Mouse (Mus musculus) adrenal gland, adult 2 months (tissue): Measurements from ENCODE around the gene Stc2. TPM values are rescaled to one million over a fixed set of nuclear protein-coding genes. Genes with fewer than 3 reads are reported as not detected.

ENCODE experiments used
- DNase-seq: peaks from one replicate; pipeline ENCODE4 v3.0.0; 2021
- long read RNA-seq: library from polyadenylated mRNA; stranded (forward); transcript quantifications from one replicate; pipeline ENCODE4 v2.0.0, GENCODE M21; 2021
- polyA plus RNA-seq: library from polyadenylated mRNA; depleted of rRNA; stranded (reverse); fragments of >200 nt; gene quantifications from 2 replicates; pipeline ENCODE4 v1.2.3, GENCODE M21; 2012; rRNA removed
- total RNA-seq, 2 experiments: library from RNA; stranded (reverse); gene quantifications; 2 replicates each; pipeline ENCODE4 v1.2.3; 2021

The Stc2 gene
- 1 to 10 TPM in 1 of 2 experiments, under 1 TPM in 1; 0.63 to 1.2 TPM for total RNA-seq
- 0.30 and 0.39 TPM in 2 replicates for polyA plus RNA-seq
- long read RNA-seq, partial matches to known transcripts: 0 of 2 reads
- long read RNA-seq, other reads (novel, unspliced or antisense): 0 of 2 reads

GRCm38 (mm10) chr11:31369648-31370286 lies at the start of gene Stc2:
Gene Stc2 (minus strand): TSS chr11:31370074.
- DNase-seq: peak; percentile 70

DNA sequence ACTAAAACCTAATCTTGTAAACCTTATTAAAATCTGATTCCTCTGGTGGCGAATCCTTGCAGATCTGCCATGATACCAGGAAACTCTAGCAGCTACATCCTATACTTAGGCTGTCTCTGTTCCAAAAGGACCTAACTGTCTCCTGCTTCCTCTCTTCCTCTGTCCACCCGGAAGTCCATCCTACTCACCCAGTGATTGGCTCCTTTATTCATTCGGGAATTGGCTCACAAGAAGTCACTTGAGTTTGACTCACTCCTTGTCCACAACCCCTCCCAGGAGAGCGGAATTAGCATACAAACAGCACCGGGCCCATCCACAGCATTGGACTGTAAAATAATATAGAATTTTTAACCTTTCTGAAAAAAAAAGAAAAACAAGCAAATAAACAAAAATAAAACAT lies 47.2 kb upstream of the Stc2 start:
- DNase-seq: no peak

DNA sequence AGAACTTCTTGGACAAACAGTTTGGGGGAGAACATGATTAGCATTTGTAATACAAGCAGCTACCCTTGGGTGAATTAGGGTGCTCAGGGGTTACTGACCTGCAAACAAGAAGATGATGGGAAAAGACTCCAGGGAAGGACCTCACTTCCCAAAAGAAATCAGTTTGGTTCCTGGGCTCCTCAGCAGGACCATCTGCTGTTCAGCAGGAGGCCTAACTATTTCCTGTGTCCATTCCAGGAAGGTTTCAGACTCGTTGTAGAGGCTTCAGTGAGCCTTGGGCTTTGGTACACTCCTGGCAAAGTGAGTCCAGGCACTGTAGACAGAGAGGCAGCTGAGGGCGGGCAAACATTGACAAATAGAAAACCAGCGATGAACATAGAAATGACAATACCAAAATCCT lies 42.5 kb upstream of the Stc2 start:
- DNase-seq: no peak

DNA sequence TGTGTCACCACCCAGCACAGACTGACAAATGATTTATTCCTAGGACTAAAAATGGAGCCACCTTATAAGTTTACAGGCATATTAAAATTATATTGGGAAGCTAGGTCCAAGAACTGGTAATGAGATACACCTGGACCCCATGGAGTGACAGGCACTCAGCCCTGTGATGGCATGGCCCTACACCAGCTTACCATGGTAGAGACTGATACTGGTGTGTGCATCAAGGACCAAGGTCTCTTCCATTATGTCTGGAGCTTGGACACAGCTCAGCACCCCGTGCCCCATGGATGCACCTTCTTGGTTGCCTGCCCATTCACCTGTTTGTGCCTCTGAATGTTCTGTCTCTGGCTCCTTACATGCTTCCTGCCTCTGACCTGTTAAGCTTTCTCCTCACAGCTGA lies 36.9 kb upstream of the Stc2 start:
- no peak for DNase-seq

DNA sequence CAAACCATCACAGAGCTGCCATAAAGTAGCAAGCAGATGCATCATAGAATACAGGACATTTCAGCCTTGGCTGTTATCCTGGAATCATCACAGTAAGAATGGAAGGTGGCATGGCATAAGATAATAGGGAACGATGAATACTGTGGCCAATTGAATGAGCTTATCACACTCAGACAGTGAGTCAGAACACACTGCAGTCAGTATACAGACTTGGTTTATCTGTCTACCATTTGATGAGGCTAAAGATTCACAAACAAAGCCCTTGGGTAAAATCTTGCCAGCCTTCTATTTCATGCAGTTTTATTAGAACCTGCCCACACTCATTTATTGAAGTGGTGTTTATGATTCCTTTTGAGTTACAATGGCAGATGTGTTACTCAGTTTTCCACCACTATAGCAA lies 33.2 kb upstream of the Stc2 start:
- no peak for DNase-seq

- no peak for DNase-seq
These were observed 28.7 kb upstream of the Stc2 start for GRCm38 (mm10) chr11:31398604-31399003.

- DNase-seq: no peak
These were observed 27.0 kb upstream of the Stc2 start for GRCm38 (mm10) chr11:31396638-31397417.

DNA sequence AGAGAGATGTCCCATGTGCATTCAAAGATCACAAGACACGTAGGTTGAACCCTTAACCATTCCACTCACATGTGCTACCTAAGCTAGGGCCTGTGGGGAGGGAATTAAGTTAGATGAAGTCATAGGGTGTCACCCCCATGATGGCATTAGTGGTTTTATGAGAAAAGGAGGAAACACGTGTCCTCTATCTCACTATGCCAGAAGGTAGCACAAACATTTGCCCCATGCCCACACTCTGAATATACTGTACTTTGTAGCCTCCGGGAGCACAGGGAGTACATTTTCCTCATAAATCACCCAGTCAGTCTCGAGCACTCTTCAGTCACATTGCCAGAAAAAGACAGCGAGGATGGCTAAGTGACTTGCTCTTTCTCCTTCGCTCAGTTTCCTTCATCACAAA lies 24.2 kb upstream of the Stc2 start:
- no peak for DNase-seq

GRCm38 (mm10) chr11:31392340-31392739 lies 22.5 kb upstream of the Stc2 start:
- DNase-seq: no peak

DNA sequence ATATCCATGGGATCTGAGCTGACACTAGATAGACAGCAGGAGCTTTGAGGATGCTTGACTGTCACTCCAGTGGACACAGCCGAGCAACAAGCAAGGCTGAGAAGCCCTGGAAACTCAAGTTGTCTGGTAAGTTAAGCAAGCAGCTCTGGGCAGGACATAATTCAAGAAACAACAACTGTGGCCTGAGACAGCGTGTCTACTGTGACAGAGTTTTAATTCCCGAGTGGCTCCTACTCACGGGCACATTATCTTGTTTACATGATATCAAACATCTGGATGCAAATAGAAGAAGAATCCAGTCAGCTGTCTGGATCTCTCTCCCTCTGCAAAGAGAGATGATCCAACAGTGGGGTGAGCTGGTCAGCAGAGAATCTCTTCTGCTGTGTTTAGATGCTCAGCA lies 19.0 kb upstream of the Stc2 start:
- DNase-seq: no peak

DNA sequence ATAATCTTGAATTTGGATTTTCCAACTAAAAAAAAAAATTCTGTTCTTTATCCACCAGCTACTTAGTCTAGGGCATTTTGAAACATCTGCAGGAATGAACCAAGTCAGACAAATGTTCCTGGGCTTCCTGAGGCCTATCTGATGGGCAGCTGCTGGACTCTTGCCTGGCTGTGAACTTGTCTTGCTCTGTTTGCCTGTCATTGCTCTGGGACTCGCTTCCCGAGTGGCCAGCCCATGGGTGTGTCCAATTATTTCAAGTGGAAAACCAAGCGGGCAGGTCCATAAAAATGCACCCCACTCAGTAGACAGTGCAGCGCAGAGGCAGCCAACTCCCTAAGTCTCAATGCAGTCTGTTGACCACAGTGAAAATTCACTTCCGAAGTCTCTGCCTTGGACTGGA lies 17.7 kb upstream of the Stc2 start:
- DNase-seq: no peak

DNA sequence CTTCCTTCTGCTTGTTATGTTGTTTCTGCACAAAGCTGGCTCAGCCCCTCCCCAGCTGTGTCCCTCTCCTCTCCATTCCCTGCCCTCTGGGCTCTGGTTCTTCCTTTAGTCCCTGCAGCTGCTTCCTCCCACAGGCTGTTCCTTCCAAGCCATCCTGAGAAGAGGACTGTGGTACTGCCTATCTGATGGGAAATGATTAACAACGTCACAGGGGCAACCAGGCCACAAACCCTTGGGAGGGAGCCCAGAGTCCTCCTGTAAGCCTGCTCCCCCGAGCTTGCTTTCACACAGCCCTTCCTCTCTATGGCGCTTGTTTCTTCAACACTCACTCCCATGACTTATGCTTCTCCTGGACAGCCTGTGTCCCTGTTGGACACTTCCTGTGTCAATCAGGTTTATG lies 16.7 kb upstream of the Stc2 start:
- DNase-seq: no peak

DNA sequence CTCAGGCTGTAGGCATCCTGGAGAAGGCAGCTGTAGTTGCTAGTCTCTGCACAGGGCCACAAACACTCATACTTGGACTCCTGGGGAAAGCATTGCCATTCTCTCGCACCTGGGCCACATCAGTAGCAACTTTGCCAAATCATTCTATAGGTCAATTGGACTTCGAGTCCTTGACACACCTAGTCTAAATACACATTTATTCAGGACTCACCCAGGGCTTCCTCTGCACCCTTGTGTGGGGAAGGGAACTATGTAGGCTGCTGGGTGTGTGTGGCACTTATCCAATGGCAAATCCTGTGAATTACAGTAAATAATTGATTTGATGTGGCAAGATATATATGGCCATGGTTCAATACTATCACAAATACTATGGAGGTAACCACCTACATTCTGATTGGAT lies 14.1 kb upstream of the Stc2 start:
- no peak for DNase-seq

GRCm38 (mm10) chr11:31382145-31382544 lies 12.3 kb upstream of the Stc2 start:
- no peak for DNase-seq

DNA sequence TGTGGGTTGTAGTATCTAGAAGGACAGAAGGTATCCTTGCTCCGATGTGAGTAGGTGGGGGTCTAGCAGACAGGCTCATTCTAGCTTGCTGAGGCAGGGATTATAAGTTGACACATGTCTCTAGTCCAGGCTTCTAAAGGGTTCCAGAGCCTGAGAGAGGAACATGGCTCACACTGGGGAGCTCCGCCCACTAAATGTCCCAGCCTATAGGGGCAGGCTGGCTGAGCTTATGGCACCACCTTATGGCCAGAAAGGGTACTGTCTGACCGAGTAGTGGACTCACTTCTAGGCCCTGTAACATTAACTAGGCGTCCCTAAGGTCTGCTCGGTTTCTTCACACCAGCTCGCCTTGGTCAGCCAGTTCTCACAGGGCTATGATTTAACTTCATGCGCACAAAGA lies 3.6 kb upstream of the Stc2 start:
- DNase-seq: peak; percentile 45

DNA sequence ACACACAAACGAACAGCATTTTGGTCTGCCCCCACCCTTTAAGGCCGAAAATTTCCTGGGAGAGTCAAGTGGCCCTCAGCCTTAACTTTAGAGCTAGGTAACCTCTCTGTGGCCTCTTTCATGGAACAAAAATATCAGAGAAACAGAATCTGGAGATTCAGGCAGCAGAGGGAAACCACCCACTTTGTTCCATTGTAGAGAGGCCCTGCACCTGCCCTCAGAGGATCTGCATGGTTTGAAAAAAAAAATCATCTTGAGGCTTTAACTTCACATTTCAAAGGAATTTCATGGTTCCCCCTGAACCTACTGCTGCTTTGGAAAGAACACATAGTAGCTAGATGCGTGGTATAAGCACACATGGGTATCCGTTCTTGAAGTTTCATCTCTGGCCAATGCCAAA lies 2.3 kb upstream of the Stc2 start:
- DNase-seq: no peak

- no peak for DNase-seq
These were observed 1.5 kb upstream of the Stc2 start for GRCm38 (mm10) chr11:31371256-31371838.

DNA sequence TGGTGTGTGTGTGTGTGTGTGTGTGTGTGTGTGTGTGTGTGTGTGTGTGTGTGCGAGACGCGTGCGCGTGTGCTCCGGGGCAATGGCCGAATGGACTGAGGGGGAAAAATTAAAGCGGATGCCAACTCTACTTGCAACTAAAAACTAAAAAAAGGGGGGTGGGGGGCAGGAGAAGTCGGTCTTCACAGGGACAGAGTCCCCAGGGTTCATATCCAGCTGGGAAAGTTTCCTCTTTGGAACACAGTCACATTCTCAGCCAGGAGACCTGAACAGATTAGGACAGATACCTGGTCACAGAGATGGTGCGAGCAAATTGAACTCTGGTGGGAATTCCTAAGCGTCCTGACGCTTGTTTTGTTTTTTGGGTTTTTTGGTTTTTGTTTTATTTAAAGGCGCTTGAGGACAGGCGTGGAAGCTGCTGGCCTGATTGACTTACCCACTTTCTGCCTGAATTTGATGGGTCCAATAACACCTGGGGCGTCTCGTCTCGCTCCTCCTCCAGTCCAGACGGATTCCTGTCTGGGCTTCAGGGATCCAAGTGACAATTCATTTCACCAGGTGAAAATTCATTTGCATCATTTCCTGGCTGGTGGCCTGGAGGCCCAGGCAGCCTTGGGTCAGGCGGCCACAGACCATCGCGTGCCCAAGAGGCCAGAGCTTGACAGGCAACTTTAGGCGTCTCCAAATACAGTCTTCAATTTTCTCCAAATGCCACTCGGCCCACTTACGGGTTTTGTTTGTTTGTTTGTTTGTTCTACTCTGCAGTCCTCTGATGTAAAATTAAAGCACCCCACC lies 759 bp upstream of the Stc2 start:
- no peak for DNase-seq

- DNase-seq: peak; percentile 78
These were observed 768 bp downstream of the Stc2 start for GRCm38 (mm10) chr11:31368965-31369647.

DNA sequence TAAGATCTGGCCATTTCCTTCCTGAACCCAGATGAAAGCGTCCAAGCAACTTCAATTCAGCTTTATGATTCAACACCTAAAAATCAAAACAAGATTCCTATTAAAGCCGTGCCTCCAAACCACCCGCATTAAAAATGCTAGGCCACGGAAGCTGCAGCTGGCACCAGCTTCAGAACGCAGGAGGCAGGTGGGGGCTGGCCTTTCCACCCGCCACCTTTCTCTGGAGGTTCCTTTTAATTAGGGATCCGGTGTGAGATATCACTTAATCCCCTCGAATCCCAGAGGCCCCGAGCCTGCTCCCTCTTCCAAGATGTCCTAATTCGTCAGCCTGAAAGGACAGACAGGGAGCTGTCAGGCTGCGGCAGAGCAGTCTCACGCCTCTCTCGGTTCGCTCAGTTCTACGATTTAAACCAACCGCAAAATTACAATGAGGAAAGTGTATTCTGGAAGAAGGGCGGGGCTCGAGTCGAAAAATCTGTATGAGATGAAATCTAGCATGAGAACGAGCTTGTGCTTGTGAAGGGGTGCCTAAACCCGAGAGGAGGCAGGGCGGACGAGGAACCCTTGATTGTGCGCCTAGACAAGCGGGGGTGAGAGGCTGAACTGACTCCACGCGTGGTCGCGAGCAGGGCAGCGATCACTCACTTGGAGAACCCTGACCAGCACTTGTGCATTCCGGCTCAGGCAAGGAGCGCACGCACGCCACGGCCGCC lies 1.5 kb downstream of the Stc2 start:
- peak; percentile 4 for DNase-seq

DNA sequence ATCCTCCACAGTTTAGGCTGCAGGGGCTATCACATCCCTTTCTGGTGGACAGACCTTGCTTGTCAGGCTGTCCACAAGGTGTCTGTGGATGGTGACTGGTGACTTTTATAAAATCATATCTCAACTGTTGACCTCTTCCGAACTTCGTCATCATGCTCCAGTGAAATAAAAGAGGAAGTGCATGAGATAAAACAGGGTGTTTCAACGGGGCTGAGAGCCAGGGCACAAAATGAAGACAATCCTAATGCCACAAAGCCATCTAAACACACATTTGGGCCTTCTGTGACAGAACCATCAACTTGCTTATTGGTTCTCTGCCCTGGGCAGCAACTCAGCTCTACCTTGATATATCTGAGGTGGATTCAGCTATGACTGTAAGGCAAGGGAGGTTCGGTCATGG lies 3.0 kb downstream of the Stc2 start:
- DNase-seq: no peak
